Mouse (Mus musculus): ENCODE data around the gene Tcaf3.

Tcaf3 gene

DNA sequence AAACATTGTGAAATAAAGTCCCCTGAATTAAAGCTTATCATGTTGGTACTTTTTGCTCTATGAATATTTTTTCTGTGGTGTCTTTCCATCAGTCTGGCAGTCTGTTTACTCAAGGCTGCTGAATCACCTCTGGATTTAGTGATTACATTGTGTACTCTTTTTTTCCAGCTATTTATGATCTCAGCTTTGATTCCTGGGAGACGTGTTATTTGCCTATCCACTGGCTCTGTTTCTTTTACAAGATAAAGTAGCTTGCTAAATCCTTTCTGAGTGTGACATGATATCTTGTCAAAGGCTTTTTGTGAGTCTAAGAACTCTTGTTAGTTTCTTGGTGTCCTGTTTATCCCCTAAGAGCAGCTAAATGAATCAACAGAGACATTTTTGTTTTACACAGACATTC, 52.6 kb downstream of the Tcaf3 start:
- in situ Hi-C loops (cut with MseI, MboI), result no loop called here

DNA sequence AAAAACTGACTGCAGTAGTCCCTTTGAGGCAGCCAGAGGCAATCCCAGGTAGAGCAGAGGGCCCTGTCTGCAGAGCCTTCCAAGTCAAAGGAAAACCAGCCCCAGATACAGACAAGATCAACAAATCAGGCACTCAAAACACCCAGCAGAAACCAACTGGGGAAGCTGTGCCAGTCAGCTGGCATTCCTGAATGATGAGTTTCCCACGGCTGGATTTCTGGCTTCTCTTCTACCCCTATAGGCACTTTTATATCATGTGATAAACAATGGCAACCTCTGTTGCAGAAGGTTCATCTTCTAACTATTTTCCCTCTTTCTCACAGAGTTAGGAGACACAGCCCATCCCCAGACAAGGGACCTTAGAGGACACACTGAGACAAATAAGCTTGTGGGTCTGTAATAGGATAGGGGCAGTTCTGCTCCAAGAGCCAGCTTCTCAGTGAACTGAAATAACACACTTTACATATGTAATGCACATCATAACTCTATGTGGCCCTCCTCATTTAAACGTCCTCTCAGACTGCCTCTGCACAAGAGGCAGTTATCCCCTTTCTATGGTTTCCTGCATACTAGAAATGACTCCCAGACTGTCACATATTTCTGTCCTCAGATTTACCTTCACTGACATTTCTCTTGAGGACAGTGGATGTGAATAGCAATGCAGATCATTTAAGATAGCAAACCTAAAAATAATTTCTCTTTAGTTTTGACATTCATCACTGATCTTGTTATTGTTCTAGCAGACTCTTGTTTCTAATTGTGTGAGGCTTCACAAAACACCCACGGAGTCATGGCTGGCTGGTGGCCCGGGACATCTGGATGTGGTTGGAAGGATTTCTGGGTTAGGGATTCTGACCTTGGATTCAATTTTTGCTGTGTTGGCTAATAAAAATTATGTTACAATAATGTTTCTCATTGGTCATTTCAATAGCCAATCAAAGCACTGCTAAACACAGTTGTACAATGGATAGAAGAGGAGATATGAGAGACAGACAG, 55.2 kb downstream of the Tcaf3 start:
- in situ Hi-C loops (cut with MseI, MboI), result no loop called here

DNA sequence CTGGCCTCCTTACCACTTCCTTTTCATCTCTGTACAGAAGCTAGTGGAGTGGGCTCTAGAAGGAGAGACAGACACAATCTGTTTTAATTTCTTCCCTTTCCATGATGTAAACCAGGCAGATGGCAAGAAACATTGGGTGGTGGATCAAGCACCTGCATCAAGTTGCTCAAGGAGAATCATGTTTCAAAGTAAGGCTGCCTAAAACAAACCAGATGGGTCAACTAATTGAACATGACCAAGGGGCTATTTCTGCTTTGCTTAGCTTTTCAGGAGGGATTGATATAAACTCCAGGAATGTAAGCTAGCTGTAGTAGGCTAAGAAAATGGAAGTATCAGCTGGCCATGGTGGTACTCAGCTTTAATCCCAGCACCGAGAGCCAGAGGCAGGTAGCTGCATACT, 56.8 kb downstream of the Tcaf3 start:
- in situ Hi-C loops (cut with MseI, MboI), result no loop called here

DNA sequence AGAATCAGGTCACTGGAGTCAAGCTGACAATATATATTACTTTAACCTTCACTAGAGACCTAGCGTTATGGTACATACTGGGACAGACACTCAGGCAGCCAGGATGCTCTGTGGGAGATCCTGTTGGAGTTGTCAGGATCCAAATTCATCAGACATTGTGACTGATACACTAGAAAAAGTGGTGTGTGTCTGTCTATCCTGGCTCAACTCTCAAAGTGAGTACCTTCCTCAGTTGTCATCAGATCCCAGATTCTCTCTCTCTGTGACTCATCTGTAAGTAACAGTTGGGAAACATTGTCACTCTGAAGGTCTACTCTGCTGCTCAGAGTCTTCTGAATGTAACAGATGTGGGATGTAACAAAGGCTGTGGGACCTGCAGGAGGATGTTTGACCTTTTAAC, 57.8 kb downstream of the Tcaf3 start:
- in situ Hi-C loops (cut with MseI, MboI), result no loop called here
